Mouse (Mus musculus): Measurements from ENCODE around the gene Shoc2.

DNA sequence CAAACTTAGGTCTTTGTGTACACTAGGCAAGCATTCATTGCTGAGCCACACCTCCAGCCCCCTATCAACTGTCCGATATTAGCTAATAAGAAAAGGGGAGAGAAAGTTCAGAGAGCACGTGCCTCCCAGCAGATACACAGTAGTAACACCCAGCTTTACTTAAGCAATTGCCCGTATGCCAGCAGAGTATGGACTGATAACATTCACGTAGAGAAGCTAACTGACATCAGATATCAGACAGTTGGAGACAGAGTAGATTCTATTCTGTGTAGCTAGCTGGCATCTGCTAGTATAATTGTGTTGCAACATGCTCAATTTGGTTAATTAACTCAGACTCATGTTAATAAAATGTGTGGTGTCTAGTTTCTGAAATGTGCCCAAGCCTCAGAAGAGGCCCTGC, 3.0 kb upstream of the Shoc2 start:
- TF ChIP-seq TAL1 (IDR thresholded peaks at IDR 0.05; ENCODE audit: low read length): no peak
- no peak for TF ChIP-seq GATA1 (IDR thresholded peaks at IDR 0.05; ENCODE audit: low read length)

Measured in erythroblast, embryonic 14.5 days (primary cell).